Mouse (Mus musculus) gastrocnemius, adult 2 months (tissue): ENCODE data around the gene Fchsd2. TPM values are rescaled to one million over a fixed set of nuclear protein-coding genes. Genes with fewer than 3 reads are reported as not detected.
A peak's percentile ranks its signal among the peaks of the same experiment; 100 is the strongest.

Source experiments
- DNase-seq: peaks from one replicate; pipeline ENCODE4 v3.0.0; 2022
- H3K27ac ChIP-seq: fragments of 200-600 bp; 2 replicates; pipeline ENCODE4 v1.8.1; 2022; ENCODE audit warnings: mild to moderate bottlenecking
- H3K4me3 ChIP-seq: fragments of 200-600 bp; 2 replicates; pipeline ENCODE4 v1.8.1; 2022; ENCODE audit warnings: mild to moderate bottlenecking, moderate library complexity
- CTCF ChIP-seq: fragments of 200-600 bp; IDR thresholded peaks from 2 replicates; pipeline ENCODE4 v1.8.1; 2022; ENCODE audit warnings: antibody characterized with exemption, mild to moderate bottlenecking, moderate library complexity
- intact Hi-C: fragments of 180-260 bp; cut with DNase I; formaldehyde crosslinking; loops from one replicate; pipeline ENCODE4 v1.15.1; 2025
- total RNA-seq, 2 experiments: library from RNA; stranded (reverse); gene quantifications; 2 replicates each; pipeline ENCODE4 v1.2.3; 2021

Gene Fchsd2
- total RNA-seq, 2 experiments from 2014 or later, result 3.7 to 7.1 TPM

GRCm38 (mm10) chr7:101302691-101303090 is 210.0 kb downstream of the Fchsd2 start:
- no peak for TF ChIP-seq CTCF
- Histone ChIP-seq H3K4me3 (peak overlapping the region; percentile 87), H3K27ac (peak overlapping the region; percentile 96)
- DNase-seq, result no peak
- intact Hi-C loops, result loop anchor here (1.0 kb wide), 1 partner anchor 8 kb away; no protein-coding TSS in a partner anchor

- intact Hi-C loops, result no loop called here
- no peak for DNase-seq
- no peak overlapping the region for H3K27ac ChIP-seq
- TF ChIP-seq CTCF, result no peak
- H3K4me3 ChIP-seq, result no peak overlapping the region
Observed at GRCm38 (mm10) chr7:101306841-101307240, 214.2 kb downstream of the Fchsd2 start.

GRCm38 (mm10) chr7:101309985-101310326 is 217.3 kb downstream of the Fchsd2 start:
- no peak for DNase-seq
- Histone ChIP-seq H3K4me3 (peak overlapping the region; percentile 82), H3K27ac (peak overlapping the region; percentile 98)
- intact Hi-C loops, result loop anchor here (1.0 to 2.0 kb wide), 3 partner anchors 8 to 103 kb away; partner anchors contain the start of gene Atg16l2
- no peak for TF ChIP-seq CTCF

- peak overlapping the region; percentile 98 for H3K27ac ChIP-seq
- peak overlapping the region; percentile 82 for H3K4me3 ChIP-seq
- peak; percentile 98 for DNase-seq
- TF ChIP-seq CTCF, result no peak; the same call in 1 of the 2 replicates
- intact Hi-C loops, result loop anchor here (1.0 to 2.0 kb wide), 3 partner anchors 8 to 102 kb away; partner anchors contain the start of gene Atg16l2
Observed at GRCm38 (mm10) chr7:101310327-101311028, 217.8 kb downstream of the Fchsd2 start.

- peak overlapping the region; percentile 82 for H3K4me3 ChIP-seq
- TF ChIP-seq CTCF, result no peak
- H3K27ac ChIP-seq, result peak overlapping the region; percentile 98
- intact Hi-C loops, result loop anchor here (2.0 kb wide), 1 partner anchor 102 kb away; no protein-coding TSS in a partner anchor
- DNase-seq, result no peak
Observed at GRCm38 (mm10) chr7:101311061-101311460, 218.4 kb downstream of the Fchsd2 start.

GRCm38 (mm10) chr7:101313033-101313432 is 220.4 kb downstream of the Fchsd2 start:
- DNase-seq, result no peak
- Histone ChIP-seq H3K27ac (no peak overlapping the region), H3K4me3 (no peak overlapping the region)
- intact Hi-C loops, result no loop called here
- TF ChIP-seq CTCF, result no peak

- Histone ChIP-seq H3K4me3 (no peak overlapping the region), H3K27ac (peak overlapping the region; percentile 81)
- no peak for TF ChIP-seq CTCF
- no peak for DNase-seq
- intact Hi-C loops, result no loop called here
Observed at GRCm38 (mm10) chr7:101314396-101314795, 221.7 kb downstream of the Fchsd2 start.

- intact Hi-C loops, result no loop called here
Observed at GRCm38 (mm10) chr7:101315699-101316098, 223.0 kb downstream of the Fchsd2 start.

GRCm38 (mm10) chr7:101316591-101317001 is 223.9 kb downstream of the Fchsd2 start:
- intact Hi-C loops, result no loop called here
- DNase-seq, result no peak
- H3K4me3 ChIP-seq, result no peak overlapping the region
- TF ChIP-seq CTCF, result no peak
- H3K27ac ChIP-seq, result no peak overlapping the region

More at GRCm38 (mm10) chr7:101315699-101316098, 223.0 kb downstream of the Fchsd2 start:
- no peak for DNase-seq
- Histone ChIP-seq H3K27ac (no peak overlapping the region), H3K4me3 (no peak overlapping the region)
- no peak for TF ChIP-seq CTCF

- TF ChIP-seq CTCF, result no peak
- no peak for DNase-seq
- Histone ChIP-seq H3K27ac (no peak within 1 kb of the TSS), H3K4me3 (no peak within 1 kb of the TSS)
- intact Hi-C loops, result no loop called here
Observed at GRCm38 (mm10) chr7:101317014-101317413, 224.4 kb downstream of the Fchsd2 start, which contains the start of gene Stard10. Gene Stard10 (plus strand): TSS chr7:101317086.

GRCm38 (mm10) chr7:101318848-101319247 is 226.2 kb downstream of the Fchsd2 start:
- no peak overlapping the region for H3K27ac ChIP-seq
- no peak overlapping the region for H3K4me3 ChIP-seq
- DNase-seq, result no peak
- TF ChIP-seq CTCF, result no peak
- intact Hi-C loops, result no loop called here

GRCm38 (mm10) chr7:101319796-101320195 is 227.1 kb downstream of the Fchsd2 start:
- Histone ChIP-seq H3K4me3 (no peak overlapping the region), H3K27ac (no peak overlapping the region)
- intact Hi-C loops, result no loop called here
- no peak for TF ChIP-seq CTCF
- no peak for DNase-seq

GRCm38 (mm10) chr7:101320399-101321217 is 227.9 kb downstream of the Fchsd2 start:
- peak overlapping the region; percentile 87 for H3K4me3 ChIP-seq
- no peak for TF ChIP-seq CTCF
- peak overlapping the region; percentile 70; the same call in 1 of the 2 replicates for H3K27ac ChIP-seq
- DNase-seq, result peak; percentile 61
- intact Hi-C loops, result no loop called here
